Mouse (Mus musculus) telencephalon, adult 2 months (tissue): ENCODE measurements around the gene Eva1c.
"Not testable (repeated sequence)": the region's sequence is repeated elsewhere in the genome, so short reads cannot be mapped to it uniquely, and the experiment has no call there.

Source experiments
- DNase-seq: peaks from one replicate; pipeline ENCODE4 v3.0.0-alpha.2; 2011; ENCODE audit warnings: low read depth, low spot score

Eva1c gene

GRCm38 (mm10) chr16:90823986-90824385 lies 2.5 kb upstream of the Eva1c start:
- not testable (repeated sequence) for DNase-seq

DNA sequence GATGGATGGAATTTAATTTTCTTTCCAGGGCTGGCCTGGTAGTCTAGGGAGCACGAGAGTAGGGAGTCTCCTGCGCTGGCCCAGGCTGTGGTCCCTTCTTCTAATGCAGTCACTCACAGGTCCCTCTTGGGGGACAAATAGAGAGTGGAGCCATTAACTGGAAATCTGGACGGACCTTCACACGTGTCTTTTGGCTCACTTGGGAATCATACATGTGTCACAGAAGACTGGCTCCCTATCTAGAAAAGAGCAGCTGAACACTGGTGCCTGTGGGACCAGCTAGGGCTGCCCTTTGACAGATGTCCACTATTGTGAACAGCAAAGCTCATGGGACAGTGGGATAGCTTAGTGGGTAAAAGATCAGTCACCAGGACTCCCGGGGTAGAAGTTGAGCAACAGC lies 478 bp upstream of the Eva1c start:
- DNase-seq, result no peak

- no peak for DNase-seq
Measured at GRCm38 (mm10) chr16:90827498-90827897, 979 bp downstream of the Eva1c start.

DNA sequence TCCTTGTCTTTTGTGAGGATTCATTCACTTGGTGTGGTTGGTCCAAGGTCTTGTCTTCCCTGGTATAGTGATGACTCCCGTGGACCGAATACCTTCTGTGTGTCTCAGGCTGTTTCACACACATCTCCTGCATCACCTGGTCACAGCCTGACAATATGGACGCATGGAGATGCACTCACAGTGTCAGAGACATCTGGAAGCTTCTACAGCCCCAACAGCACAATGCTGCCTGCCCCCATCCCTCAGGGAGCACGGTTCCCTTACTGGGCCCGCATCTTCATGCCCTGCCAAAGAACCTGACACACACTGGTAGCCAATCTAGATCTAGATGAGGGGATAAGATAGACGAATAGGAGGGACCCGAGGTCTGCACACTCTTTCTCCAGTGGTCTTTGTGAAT lies 2.6 kb downstream of the Eva1c start:
- no peak for DNase-seq

- DNase-seq, result no peak
Measured at GRCm38 (mm10) chr16:90829894-90830685, 3.6 kb downstream of the Eva1c start.

DNA sequence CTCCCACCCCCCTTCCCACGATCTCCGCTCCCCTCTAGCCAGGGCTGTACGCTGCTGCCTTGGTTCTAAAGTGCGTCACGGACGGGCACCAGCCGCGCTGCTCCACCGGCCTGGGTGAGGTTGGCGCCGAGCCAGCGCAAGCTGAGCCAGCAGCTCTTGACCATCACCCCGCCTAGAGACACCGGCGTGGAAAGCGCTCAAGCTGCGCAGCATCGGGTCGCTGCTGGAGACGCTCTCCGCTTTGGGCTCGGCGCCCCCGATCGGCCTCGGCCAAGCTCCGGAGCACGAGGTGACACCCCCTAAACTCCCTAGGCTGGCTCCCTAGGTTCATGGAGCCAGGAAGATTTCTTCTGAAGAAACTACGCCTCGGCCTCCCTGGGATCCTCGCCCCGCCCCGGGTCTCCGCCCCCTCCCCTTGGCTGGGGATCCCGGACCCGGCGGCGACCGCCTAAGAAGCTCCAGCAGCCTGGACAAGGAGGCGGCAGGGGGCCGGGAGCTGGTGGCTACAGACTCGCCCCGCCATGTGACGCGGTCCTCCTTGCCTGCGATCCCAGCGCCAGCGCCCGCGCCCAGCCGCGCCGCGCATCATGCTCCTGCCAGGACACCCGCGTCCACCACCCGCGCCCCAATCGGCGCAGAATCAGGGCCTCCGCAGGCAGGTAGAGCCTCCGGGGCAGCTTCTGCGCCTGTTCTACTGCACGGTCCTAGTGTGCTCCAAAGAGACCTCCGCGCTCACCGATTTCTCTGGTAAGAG lies 4.3 kb downstream of the Eva1c start:
- DNase-seq, result no peak

DNA sequence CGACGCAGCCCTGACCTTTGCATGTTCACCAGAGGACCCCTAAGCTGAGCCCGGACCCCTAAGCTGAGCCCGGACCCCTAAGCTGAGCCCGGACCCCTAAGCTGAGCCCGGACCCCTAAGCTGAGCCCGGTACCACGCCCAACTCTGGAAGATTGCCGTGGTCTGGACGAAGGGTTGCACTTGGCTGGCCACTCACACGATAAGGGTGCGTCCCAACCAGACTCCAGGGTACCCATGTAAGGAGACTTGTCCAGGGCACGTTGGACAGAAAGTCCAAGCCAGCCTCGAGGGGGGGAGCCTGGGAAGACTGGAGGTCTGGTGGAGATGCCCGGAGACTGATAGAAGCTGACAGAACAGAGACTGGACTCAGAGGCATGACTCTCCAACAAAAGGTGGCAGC lies 5.2 kb downstream of the Eva1c start:
- no peak for DNase-seq

GRCm38 (mm10) chr16:90832495-90832894 lies 6.0 kb downstream of the Eva1c start:
- DNase-seq, result no peak

GRCm38 (mm10) chr16:90833041-90833791 lies 6.7 kb downstream of the Eva1c start:
- no peak for DNase-seq

- no peak for DNase-seq
Measured at GRCm38 (mm10) chr16:90837431-90837830, 10.9 kb downstream of the Eva1c start.

GRCm38 (mm10) chr16:90842164-90842563 lies 15.6 kb downstream of the Eva1c start:
- no peak for DNase-seq

- no peak for DNase-seq
Measured at GRCm38 (mm10) chr16:90845038-90845437, 18.5 kb downstream of the Eva1c start.

DNA sequence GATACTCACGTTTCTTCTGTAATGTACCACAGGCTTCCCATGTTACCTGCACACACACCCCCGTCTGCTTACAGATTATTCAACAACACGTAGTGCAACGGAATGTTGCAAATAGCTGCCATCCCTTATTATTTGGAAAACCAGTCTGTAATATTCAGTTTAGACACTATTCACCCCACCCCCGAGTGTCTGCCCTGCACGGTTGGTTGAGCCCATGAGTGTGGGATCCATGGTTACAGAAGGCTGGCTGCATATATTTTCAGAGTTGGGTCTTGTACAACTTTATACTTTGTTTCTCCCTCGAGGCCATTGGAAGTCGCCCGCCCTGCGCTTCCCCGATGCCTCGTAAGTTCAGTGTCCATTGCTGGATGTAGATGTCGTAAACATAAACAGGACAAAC lies 19.1 kb downstream of the Eva1c start:
- DNase-seq, result no peak

GRCm38 (mm10) chr16:90848697-90849096 lies 22.2 kb downstream of the Eva1c start:
- no peak for DNase-seq

- no peak for DNase-seq
Measured at GRCm38 (mm10) chr16:90849262-90849661, 22.7 kb downstream of the Eva1c start.

GRCm38 (mm10) chr16:90850881-90851280 lies 24.4 kb downstream of the Eva1c start:
- DNase-seq, result no peak

DNA sequence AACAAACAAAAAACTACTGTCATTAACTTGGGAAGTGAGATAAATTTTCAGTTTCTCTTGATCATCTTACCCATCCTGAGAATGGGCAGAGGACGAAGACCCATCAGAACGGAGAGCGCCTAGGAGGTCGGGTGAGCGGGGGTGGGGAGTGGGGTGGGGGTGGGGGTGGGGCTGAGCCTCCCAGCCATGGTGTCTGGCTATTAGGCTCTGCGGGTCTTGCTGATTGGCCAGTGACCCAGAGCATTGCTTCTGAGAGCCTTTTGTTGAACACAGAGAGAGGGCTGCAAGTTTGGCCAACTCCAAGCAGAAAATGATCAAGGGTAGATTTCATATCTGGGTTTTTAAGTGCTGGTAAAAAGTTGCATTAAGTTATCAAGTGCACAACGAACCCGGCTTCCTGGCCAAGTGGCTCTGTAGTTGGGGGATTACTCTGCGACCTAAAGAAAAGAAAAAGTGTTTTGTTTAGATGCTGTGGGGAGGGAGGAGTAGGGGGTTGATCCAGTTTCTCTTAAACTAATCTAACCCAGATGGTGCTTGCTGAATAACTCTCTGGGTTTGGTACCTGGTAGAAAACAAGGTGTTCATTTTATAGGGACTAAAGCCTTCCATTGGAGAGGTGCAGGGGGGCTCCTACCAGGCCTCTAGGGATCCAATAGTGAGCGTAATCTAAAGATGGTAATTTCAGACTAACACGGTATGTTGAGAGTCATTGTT lies 25.3 kb downstream of the Eva1c start:
- no peak for DNase-seq

- DNase-seq, result no peak
Measured at GRCm38 (mm10) chr16:90856552-90857200, 30.2 kb downstream of the Eva1c start.

- DNase-seq, result no peak
Measured at GRCm38 (mm10) chr16:90858206-90858605, 31.7 kb downstream of the Eva1c start.

DNA sequence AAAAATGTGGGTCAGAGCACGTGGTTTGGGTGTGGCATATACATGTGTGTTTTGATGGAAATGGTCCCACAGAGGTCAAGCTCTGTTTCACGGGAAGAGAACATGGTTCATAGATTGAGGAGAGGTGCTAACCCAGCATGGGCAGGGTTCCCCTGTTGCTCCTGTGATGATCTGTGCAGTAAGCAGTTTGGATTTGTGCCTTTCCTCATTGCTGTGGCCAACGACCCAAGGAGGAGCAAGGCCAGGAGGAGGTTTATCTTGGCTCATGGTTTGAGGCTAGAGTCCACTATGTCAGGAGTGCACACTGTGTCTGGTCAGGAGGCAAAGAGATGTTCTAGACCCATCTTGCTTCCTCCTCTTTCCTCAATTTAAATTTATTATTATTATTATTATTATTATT lies 36.5 kb downstream of the Eva1c start:
- DNase-seq, result no peak

- no peak for DNase-seq
Measured at GRCm38 (mm10) chr16:90863468-90864046, 37.0 kb downstream of the Eva1c start.
